Mouse (Mus musculus) E14TG2a.4 (cell line): ENCODE measurements around the gene Id1.

Experiments
- CTCF ChIP-seq: conservative IDR thresholded peaks from 2 replicates; pipeline ENCODE4 v1.5.1; 2014; ENCODE audit warnings: low read length
- POU5F1 ChIP-seq: IDR thresholded peaks from 2 replicates; pipeline ENCODE4 v1.6.1; 2014; ENCODE audit warnings: low read length, borderline replicate concordance

- TF ChIP-seq POU5F1 (no peak), CTCF (no peak)
Measured at GRCm38 (mm10) chr2:152781031-152781711, 45.1 kb downstream of the Id1 start.
